Mouse (Mus musculus): ENCODE results near the gene Bdh1. TPM values are rescaled to one million over a fixed set of nuclear protein-coding genes. Genes with fewer than 3 reads are reported as not detected.

Gene Bdh1
- polyA plus RNA-seq, 1 experiment from 2014 or later = 132 TPM

Other genes with a start within 250 kb of the Bdh1 start
- gene Acap2, start 221.0 kb upstream of the Bdh1 start, polyA plus RNA-seq (2015; fragmentation: Nextera tagmentation; extraction: Ambion mirVana) = 14.0 and 14.3 TPM in 2 replicates
- 84.3 and 89.5 TPM in 2 replicates for gene Ppp1r2, start 147.0 kb upstream of the Bdh1 start, polyA plus RNA-seq (2015; fragmentation: Nextera tagmentation; extraction: Ambion mirVana)
- 56.2 and 60.7 TPM in 2 replicates for gene Apod, start 107.5 kb upstream of the Bdh1 start, polyA plus RNA-seq (2015; fragmentation: Nextera tagmentation; extraction: Ambion mirVana)
- 17.7 and 20.9 TPM in 2 replicates for gene Dlg1, start 241.2 kb downstream of the Bdh1 start, polyA plus RNA-seq (2015; fragmentation: Nextera tagmentation; extraction: Ambion mirVana)